Mouse (Mus musculus) cerebellum, adult 2 months (tissue): ENCODE results near the gene Myo18a.

Source experiments
- CTCF ChIP-seq: fragments of 200-500 bp; IDR thresholded peaks from 2 replicates; pipeline ENCODE4 v1.5.1; 2011; ENCODE audit warnings: low read depth, mild to moderate bottlenecking, control low read depth, low read length, moderate library complexity, borderline replicate concordance; ENCODE audit not compliant: insufficient read depth
- POLR2A ChIP-seq: fragments of 200-500 bp; IDR thresholded peaks from 2 replicates; pipeline ENCODE4 v1.6.1; 2011; ENCODE audit warnings: low read length, control low read depth, borderline replicate concordance; ENCODE audit not compliant: insufficient read depth

- TF ChIP-seq CTCF (no peak), POLR2A (no peak)
Observed at GRCm38 (mm10) chr11:77760031-77760430, 3.0 kb upstream of the Myo18a start.
